Mouse (Mus musculus): ENCODE results near the gene Ggt1. TPM values are rescaled to one million over a fixed set of nuclear protein-coding genes. Genes with fewer than 3 reads are reported as not detected.

The Ggt1 gene
- total RNA-seq, 2 experiments from 2014 or later = 0.38 TPM; not detected in 1

- DNase-seq = no peak
These were observed 17.7 kb downstream of the Ggt1 start for GRCm38 (mm10) chr10:75579129-75579528.

DNA sequence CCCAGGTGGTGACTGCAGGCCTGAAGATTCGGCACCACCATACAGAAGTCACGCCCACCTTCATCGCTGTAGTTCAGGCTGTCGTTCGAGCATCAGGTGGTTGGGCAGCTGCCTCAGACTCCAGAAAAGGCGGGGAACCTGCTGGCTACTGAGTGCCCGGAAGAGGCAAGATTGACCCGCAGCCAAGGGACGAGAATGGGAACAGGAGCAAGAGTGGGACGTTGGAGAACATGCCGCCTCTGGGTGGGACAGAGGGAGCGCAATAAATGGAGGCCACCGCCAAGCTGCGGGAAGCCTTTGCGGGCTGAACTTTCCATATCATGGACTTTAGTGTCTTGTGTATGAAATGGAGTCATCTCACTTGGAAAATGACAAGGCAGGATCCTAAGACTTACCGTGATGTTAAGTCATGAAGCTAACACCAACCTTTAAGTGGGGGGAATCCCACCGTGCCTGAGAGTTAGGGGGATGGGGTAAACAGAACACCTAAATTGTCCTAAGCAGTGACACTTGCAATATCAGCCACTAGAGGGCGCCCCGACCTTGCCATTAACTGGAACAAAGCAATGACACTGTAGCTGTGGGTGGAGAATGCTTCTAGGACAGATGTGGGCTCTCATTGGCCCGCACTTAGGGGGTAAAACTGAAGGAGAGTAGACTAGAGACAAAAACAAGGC, 24.6 kb downstream of the Ggt1 start:
- DNase-seq = peak; percentile 94

- no peak for DNase-seq
These were observed 25.1 kb downstream of the Ggt1 start for GRCm38 (mm10) chr10:75586553-75586879.

DNA sequence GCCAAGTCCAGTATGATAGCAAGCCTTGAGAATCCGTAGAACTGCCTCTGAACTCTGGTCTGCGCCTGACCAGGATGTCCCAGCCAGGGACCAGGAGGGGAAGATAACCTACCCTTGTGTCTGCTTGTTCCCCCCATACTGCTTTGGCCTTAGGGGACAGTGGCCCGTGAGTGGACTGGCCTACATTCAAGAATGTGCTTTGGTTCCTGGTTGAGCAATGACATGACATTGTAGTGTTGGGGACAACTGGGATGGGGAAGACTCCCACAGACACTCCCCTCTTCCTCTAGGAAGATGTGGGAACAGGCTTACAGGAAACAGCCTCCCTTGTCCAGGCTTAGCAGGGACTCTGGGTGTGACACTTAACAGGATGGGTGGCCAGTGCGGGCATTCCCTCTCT, 26.4 kb downstream of the Ggt1 start:
- DNase-seq = peak; percentile 42

GRCm38 (mm10) chr10:75588336-75588735, 26.9 kb downstream of the Ggt1 start:
- peak; percentile 41 for DNase-seq

- DNase-seq = peak; percentile 77
These were observed 27.7 kb downstream of the Ggt1 start, which contains the start of gene Ggt5 for GRCm38 (mm10) chr10:75589129-75589528. Gene Ggt5 (plus strand): TSS chr10:75589340.

DNA sequence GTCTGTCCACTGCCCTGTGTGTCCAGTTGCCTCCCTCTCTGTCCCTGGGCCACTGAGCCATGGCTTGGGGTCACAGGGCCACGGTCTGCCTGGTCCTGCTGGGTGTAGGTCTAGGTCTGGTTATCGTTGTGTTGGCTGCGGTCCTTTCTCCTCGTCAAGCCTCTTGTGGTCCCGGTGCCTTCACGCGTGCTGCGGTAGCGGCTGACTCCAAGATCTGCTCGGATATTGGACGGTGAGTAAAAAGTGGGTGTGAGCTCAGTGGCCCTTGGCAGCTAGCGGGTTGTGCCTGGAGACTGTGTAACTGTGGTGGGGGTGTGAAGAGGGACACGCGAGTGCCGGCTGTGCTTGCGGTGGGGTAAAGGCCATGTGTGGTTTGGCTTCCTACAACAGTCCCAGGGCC, 28.2 kb downstream of the Ggt1 start:
- DNase-seq = peak; percentile 27

- DNase-seq = peak; percentile 55
These were observed 29.9 kb downstream of the Ggt1 start for GRCm38 (mm10) chr10:75591211-75591894.

DNA sequence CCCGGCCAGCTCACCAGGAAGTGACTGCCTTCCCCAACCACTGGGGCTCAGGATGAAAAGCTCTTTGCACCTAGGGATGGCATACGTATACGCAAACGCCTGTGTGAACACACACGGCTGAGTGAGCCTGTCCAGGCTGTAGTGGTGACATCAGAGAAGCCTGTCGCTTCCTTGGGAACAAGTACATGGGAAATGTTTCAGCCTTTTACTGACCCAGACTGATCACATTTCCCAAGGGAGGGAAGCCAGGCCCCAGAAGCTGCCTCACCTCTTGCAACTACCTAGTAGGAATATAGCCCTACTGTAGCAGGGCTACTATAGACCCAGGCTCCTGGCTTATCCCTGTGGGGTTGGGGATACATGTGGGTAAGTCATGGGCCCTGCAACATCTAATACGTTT, 31.2 kb downstream of the Ggt1 start:
- no peak for DNase-seq

- peak; percentile 85 for DNase-seq
These were observed 34.6 kb downstream of the Ggt1 start for GRCm38 (mm10) chr10:75595981-75596380.

DNA sequence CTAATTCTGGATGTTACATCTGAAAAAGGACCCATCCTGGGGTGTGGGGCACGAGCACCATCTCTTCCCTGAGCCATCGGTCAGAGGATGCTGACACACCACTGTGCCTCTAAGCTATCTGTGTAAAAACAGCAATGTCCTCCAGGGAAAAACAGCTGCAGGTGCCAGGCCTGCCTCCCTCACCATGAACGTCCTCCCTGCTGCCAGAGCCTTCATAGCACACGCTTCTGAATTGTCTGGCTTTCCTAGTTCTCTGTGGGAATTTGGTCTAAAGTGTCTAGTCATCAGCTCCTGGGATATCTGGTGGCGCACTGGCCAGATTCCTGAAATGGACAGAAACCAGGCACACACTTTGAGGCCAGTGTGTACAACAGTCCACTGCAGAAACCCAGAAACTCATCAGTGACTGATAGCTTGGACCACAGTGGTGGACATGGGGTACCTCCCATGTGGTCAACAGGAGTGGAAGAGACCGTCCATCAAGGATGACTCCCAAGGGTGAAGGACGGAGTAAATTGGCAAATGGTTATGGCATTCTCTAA, 38.9 kb downstream of the Ggt1 start:
- DNase-seq = no peak

DNA sequence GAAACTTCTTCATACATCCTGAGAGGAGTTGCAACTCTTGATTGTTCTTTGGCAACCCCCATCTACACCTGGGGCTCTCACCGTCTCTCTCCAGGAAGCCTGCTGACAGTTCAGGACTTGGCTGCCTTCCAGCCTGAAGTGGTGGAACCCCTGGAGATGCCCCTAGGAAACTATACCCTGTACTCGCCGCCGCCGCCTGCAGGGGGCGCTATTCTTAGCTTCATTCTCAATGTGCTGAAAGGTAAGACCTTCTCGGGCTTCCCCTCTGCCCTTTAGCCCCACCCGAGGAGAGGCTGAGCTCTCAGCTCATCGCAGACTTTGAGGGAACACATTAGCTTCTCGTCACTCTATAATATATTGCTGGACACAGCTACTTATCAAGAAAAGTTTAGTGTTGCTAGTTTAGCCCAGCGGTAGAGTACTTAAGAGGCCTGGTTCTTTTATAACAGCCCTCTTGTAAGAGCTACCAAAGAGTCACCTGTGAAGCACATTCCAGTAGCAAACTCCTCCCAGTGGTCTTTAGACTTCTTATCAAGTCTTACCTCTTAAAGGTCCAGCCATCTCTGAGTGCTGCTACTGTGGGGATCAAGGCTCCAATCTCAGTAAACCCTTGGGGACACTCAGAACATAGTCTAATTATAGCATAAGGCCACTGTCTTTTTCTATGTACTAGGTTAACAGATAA, 43.9 kb downstream of the Ggt1 start:
- DNase-seq = peak; percentile 30

DNA sequence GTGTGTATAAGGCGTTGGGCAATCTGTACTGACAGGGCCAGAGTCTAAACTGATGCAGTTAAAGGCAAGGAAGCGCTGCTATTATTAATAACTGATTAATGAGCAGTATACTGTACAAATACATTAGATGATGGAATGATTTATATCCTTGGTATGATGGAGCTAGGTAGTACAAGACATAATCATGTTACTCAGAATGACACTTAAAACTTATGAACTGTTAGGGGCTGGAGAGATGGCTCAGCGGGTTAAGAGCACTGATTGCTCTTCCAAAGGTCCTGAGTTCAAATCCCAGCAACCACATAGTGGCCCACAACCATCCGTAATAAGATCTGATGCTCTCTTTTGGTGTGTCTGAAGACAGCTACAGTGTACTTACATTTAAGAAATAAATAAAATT, 45.8 kb downstream of the Ggt1 start:
- no peak for DNase-seq

DNA sequence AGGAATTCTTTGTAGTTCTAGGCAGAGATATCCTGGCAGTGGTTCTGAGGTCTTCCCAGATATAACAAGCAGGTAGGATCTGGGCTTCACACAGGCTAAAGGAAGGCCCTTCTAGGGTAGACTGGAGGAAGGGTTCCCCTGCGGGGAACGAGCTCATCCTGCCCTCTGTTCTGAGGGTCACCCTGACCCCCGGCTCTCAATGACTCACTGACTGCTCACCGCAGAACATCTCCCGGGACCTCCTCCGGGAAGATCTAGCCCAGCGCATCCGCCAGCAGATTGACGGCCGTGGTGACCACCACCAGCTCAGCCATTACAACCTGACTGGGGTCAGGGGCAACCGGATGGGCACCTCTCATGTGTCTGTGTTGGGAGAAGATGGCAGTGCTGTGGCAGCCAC, 47.6 kb downstream of the Ggt1 start:
- no peak for DNase-seq

- DNase-seq = no peak
These were observed 49.1 kb downstream of the Ggt1 start for GRCm38 (mm10) chr10:75610486-75610885.

- DNase-seq = no peak
These were observed 54.6 kb downstream of the Ggt1 start for GRCm38 (mm10) chr10:75616044-75616443.

GRCm38 (mm10) chr10:75620818-75621217, 59.4 kb downstream of the Ggt1 start:
- DNase-seq = no peak

- no peak for DNase-seq
These were observed 64.5 kb downstream of the Ggt1 start for GRCm38 (mm10) chr10:75625920-75626319.

DNA sequence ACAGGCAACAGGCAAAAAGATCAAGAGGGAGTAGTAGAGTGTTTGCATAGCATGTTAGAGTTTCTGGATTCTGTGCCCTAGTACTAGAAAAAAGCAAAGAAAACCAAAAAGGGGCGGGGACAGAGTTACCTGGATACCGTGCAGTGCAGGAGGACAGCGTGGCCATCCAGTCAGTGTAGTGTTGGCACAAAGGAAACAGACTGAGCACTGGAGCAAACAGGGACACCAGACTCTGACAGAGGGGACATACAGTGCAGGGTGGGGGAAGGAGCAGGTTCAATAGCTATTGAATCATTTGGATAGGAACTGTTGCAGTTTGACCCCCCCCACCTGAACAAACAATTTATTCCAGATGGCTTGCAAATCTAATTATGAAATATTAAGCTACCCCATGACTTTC, 65.6 kb downstream of the Ggt1 start:
- DNase-seq = no peak

DNA sequence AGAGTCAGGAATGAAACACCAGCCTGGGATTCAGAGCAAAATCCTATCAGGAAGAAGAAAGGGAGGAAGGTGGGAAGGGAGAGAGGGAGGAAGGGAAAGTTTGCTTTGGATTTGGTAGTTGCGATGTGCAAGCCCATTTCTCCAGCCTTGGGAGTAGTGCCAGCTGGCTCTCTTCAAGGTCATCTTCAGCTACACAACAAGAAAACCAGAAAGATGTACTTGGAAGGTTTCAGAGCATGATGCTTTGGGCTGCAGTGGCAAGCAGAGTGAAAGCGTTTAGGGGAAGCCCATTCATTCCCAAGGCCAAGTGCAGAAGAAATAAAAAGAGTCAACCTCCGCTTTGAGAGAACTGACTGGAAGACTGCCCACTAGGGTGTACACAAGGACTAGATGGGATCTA, 66.1 kb downstream of the Ggt1 start:
- peak; percentile 6 for DNase-seq

GRCm38 (mm10) chr10:75632633-75633032, 71.2 kb downstream of the Ggt1 start:
- peak; percentile 48 for DNase-seq

DNA sequence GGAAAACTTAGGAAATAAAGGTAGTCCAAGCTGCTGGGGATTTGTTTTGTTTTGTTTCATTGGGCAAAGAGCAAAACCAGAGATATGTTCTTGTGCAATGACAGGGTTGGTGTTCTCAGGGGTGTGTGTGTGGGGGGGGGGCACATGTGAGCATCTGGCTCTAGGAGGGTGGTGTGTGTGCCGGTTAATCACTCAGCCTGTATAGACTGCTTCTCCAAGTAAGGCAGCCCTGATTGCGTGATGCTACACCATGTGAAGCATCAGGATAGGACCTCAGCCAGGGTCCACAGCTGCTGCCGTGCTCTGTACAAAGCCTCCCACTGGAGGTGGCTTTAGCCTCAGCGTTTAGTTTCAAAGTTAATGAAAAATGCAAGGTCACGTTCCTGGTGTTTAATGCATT, 71.6 kb downstream of the Ggt1 start:
- no peak for DNase-seq

DNA sequence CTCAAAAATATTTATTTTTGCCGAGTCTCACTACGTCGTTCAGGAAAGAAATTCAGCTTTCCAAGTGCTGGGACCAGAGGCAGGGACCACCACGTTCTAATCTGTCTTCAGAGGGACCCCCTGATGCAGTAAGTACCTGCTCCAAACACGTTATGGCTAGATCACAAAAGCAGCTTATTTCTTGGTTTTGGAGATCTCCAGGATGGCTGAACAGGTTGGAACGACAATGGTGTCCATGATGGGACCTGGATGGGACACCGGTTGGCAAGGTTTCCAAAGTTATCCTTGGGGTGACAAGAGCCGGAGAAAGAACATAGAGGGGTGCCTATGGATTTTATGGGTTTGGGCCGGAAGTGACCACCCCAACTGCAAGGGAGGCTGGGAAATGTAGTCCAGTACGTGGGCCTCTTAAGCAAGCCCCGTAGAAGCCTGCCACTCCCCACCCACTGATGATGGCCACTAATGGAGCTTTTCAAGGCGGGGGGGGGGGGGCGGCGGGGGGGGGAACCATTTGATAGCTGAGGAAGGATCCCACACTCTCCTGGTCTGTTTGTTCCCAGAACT, 72.3 kb downstream of the Ggt1 start:
- DNase-seq = no peak
